Mouse (Mus musculus): ENCODE data around the gene Gm20605.

Gm20605 gene

GRCm38 (mm10) chr5:137690531-137690930 lies 61.6 kb downstream of the Gm20605 start:
- no peak for DNase-seq (ENCODE audit: low read depth)

DNA sequence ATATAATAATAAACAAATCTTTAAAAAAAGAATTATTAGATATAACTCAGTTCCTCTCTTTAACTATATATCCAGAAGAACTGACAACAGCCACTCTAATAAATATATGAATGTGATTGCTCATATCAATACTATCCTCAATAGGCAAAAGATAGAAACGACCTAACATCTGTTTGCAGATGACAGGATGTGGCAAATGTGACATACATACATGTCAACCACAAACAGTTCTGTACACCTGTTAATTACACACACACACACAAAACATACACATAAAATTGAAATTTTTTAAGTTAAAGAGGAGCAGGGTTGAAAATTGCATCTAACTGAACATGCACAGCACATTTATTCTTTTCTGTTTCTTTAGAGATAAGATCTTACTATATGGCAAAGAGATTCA lies 62.9 kb downstream of the Gm20605 start:
- DNase-seq (ENCODE audit: low read depth) = no peak
